21 mouse cellular contexts compared by ENCODE assay signal in genomic region chr5:35538022-35538421, GRCm38 (mm10). TPM values are rescaled to one million over a fixed set of nuclear protein-coding genes. Genes with fewer than 3 reads are reported as not detected.
"Had no signal": no experiment of that assay in that cellular context is flagged by ENCODE, and none has a peak within 500 bp of the region (broad histone marks: within the 10 kb centered on the region; RNA-seq: fewer than 3 reads in every experiment).

No protein-coding gene starts in this region.

- DNase-seq: lung, adult 2 months; lung, postnatal 14 days; lung, postnatal 36 days; right cerebral cortex, postnatal 14 days; thymus, adult 2 months; thymus, postnatal 25 days; thymus, postnatal 4 days had no signal

- H3K9ac ChIP-seq: lung, embryonic 15.5 days; midbrain, embryonic 13.5 days; midbrain, embryonic 15.5 days; neural tube, embryonic 12.5 days; stomach, embryonic 15.5 days had no signal

- H3K9me3 ChIP-seq: lung, embryonic 15.5 days; midbrain, embryonic 13.5 days; midbrain, embryonic 15.5 days; neural tube, embryonic 12.5 days; stomach, embryonic 15.5 days had no signal

- ATAC-seq: lung, postnatal 0 days; midbrain, embryonic 13.5 days; midbrain, embryonic 15.5 days had no signal

- H3K36me3 ChIP-seq: lung, embryonic 15.5 days; midbrain, embryonic 13.5 days; midbrain, embryonic 15.5 days; neural tube, embryonic 12.5 days; stomach, embryonic 15.5 days had no signal

- H3K4me2 ChIP-seq: lung, embryonic 15.5 days; midbrain, embryonic 11.5 days; midbrain, embryonic 13.5 days; midbrain, embryonic 15.5 days; neural tube, embryonic 12.5 days; stomach, embryonic 15.5 days had no signal

- H3K27ac ChIP-seq: lung, embryonic 15.5 days; macrophage; midbrain, embryonic 13.5 days; midbrain, embryonic 15.5 days; neural tube, embryonic 12.5 days; stomach, embryonic 15.5 days; stomach, postnatal 0 days had no signal

- H3K4me1 ChIP-seq: megakaryocyte, embryonic 14.5 days; midbrain, embryonic 13.5 days; midbrain, embryonic 15.5 days; neural tube, embryonic 12.5 days had no signal

- H3K27me3 ChIP-seq: lung, embryonic 15.5 days; midbrain, embryonic 13.5 days; midbrain, embryonic 15.5 days; neural tube, embryonic 12.5 days; stomach, embryonic 15.5 days had no signal

- H3K4me3 ChIP-seq: lung, embryonic 15.5 days; megakaryocyte, embryonic 14.5 days; midbrain, embryonic 13.5 days; midbrain, embryonic 15.5 days; neural tube, embryonic 12.5 days; stomach, embryonic 15.5 days had no signal

RNA-seq across cellular contexts. Expression of gene Cpz, which starts 12.5 kb away (rescaled TPM):
- total RNA-seq: megakaryocyte progenitor cell, adult 5-6 weeks; monocyte, adult 5-6 weeks; neutrophil, adult 5-6 weeks had no signal
- polyA plus RNA-seq: macrophage; neural tube, embryonic 14.5 days had no signal
